Mouse (Mus musculus): ENCODE measurements at regions not wholly inside any gene's neighbourhood (a gene's known extent, or its start where the extent isn't known, plus 50 kb on each side); places are given as distances from the start of the nearest gene placed in this dataset.
"Not testable (repeated sequence)": the region's sequence is repeated elsewhere in the genome, so short reads cannot be mapped to it uniquely, and the experiment has no call there.

DNA sequence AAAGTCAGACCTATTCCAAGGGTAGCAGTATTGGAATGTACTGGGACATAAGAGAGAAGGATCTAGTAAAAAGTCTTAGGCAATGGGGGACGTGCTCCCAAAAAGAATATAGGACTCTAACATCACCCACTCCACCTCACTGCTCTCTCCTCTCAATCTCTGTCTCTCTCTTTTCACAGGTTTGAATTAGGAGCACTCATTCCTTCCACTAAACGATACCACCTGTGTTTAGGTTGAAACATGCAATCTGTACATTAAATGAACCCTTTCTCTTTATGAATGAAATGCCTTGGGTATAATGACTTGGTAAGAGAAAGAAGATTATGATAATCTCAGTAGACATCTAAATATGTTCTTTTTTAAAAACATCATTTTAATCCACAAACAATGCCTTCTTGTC is 129.4 kb downstream of the Zpld1 start:
- no peak for DNase-seq

DNA sequence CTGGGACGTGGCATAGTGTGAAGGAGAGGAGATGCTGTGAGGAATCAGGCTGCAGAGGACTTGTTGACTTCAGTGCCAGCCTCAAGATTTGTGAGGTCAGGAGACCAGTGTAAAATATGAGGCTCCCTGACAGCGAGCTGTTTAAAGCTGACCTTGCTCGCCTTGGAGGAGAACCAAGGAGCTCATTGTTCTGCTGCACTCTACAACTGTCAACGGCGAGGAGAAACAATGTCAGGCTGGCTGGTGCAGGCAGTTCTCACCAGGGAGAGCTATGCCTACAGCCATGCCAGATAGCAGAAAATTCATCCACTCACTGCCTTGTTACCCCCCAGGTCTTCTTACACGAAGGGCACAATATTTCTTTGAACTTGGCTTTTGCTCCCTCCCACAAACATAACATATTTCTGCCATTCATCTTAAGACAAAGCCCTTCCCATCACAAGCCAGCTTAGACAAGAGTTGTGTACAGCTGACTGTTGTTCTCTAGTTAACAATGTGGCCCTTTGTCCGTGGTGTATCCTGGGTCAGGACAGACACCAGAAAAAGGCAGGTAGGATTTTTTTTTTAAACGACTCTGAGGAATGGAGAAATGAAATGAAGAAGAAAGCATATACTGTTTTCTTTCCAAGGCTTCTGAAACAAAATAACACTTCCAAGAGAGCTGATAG is 131.5 kb downstream of the Zpld1 start:
- no peak for DNase-seq

DNA sequence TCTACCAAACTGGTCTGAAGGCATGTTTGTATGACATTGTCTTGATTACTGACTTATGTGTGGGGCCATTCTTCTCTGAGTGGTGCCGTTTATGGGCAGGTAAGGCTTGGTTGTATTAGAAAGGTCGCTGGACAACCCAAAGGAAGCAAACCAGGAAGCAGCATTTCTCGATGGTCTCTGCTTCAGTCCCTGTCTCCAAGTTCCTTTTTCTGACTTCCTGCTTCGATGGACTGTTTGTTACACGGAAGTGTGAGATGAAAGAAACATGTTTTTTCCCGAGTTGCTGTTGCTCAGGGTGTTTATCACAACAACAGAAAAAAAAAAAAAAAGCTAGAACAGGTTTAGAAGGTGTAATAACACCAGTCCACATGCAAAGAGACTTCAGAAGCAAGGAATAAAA is 134.9 kb downstream of the Zpld1 start:
- no peak for DNase-seq

DNA sequence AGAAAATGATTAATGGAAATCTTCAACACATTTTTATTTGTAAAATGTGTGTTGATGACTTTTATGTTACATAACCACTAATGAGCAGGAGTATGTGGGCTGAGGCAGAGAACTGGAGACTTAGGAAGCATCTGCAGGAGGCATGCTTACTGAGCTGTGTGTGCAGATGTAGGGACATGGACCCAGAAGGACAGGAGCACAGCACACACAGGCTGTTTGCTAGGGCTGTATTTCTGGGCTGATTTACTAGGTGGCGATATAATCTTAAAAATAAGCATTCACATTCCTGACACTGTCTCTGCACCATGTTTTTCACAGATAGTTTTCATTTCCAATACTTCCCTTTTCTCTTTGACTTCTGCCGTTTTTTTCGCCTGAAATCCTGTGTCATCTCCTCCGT is 146.1 kb downstream of the Zpld1 start:
- no peak for DNase-seq

DNA sequence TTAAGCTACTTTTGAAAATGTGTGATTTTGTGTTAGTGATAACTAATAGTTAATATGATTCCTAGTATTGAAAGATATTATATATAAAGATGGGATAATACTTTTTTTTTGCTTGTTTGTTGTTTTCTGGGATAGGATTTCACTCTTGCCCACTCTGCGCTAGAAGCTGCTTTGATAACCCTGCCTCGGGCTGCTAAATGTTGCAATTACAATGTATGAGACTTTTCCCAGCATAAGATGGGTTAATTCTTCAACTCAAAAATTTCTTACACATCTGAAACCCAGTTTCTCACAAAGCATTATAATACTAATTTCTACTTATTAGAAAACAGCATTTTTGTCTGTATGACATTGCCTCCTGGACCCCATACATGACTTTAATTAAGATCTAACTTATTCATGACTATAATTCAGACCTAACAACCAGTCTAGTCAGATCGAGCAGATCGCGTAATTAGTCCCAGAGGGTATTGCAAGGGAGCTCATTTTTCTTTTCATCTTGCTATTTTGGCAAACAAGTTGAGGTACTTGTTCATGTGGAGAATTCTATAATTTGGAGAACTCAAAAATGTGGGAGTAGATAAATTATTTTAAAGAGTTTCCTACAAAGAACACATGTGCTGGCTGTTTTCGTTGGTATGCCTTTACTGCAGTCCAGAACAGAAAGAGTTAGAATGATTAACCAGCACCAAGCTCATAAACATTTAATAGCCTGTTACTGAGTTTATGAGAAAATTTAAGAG is 155.2 kb downstream of the Zpld1 start:
- DNase-seq = no peak

DNA sequence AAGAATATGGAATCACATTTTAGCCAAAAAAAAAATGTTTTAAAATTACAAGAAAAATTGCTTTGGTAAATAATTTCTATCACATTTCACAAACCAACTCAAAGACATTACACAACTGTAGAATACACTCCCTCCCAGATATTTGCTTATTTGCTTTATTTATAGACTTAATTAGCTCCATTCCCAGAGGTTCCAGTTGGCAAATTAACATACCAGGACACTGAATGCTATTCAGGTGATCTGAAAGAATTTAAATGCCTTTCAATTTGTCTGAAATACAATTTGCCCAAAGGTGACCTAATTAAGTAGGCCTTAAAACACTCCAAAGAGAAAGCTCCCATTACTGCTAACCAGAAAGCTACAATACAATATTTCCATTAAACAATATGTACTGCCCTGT is 162.8 kb downstream of the Zpld1 start:
- DNase-seq = no peak

DNA sequence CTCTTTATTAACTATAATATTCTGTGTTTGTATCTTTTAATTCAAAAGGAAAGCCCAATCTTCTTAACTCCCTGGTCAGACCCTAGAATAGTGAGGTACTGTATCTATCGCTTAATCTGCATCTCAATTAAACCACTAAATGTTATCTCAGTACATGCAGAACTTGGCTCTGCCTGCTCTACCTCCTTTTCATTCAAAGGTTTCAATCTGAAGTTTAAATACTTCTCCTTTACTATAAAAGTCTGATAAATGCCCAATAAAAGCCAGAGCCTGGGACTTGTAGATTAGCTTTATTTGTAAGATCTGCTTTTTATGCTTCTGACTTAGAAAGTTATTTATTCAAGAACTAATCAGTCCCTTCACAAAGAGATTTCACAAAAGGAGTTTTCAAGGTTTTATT is 200.1 kb downstream of the Zpld1 start:
- DNase-seq = no peak

DNA sequence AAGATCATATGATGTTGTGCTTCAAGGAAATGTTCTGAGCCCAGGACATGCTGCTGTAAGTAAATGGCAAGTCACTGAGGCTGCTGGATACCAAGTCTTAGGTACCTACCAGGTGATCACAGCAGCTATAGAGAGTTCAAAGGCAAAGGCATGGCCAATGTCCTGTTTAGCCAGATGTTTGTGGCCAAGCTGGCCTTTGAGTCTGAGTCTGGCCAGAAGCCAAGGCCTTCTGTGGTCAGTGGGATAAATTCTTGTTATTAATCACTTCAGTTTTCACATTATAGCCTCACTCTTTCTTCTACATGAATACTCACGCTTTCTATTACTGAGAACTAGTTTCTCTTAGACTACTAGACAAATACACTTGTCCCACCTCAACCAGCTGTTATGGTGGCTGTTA is 210.3 kb downstream of the Zpld1 start:
- DNase-seq = no peak

DNA sequence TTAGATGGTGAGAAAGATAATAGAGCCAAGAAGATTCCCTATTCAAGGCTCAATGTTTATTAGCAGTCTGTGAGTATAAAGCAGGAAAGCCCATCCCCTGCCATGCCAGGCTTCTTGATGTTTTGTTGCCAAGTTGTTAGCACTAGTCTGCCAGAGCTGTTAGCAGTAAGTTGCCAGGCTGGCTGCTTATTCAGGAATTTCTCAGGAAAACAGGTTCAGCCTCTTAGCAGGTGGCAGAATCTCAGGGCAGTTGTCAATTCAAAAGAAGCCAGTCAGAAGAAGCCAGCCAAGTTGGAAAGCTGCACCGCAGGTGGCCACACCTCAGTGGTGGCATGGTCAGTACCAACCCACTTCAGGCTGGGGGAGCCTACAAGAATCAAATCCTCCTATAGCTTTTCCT is 221.6 kb downstream of the Zpld1 start:
- no peak for DNase-seq

DNA sequence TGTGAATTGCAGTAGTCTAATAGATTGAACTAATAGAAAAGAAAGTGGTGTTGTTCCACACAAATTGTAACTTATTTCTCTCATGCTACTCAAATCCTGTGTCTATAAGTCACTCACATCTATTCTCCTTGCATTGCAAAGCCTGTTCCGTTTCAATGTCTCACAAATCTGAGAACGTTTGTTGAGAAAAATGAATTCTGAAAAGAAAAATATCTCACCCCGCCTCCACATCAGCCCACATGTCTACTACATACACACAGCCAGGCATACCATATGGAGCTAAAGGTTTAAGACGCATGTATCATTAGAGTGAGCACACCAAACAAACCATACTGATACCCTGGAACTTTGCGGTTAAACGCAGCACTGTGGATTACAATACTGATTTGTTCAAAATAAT is 258.0 kb downstream of the Zpld1 start:
- DNase-seq = no peak

DNA sequence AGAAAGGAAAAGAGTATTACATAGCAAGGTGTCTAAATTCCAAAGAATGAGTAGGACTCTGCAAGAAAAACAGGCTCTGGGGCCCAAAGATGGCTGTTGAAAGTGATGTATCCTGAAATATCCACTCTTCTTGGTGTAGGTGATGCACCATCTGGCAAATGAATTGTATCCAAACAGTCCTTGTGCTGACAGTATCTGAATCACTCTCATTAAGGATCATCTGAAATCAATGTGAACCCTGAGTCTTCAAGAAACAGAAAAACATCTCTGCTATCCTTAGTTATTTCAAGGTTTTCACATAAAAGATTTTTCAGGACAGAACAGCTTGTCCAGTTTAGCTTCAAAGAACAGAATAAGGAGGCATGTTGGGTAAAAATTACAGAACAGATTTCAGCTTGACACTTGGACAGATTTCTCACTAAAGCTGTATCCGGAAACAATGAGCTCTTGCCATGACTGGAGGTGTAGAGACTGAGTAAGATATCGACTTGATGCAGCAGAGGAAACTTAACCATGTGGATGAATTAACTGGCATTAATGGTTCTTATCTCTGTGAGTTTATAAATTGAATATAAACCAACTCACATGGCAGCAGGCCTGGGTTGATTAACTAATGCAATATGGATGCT is 296.0 kb downstream of the Zpld1 start:
- no peak for DNase-seq

DNA sequence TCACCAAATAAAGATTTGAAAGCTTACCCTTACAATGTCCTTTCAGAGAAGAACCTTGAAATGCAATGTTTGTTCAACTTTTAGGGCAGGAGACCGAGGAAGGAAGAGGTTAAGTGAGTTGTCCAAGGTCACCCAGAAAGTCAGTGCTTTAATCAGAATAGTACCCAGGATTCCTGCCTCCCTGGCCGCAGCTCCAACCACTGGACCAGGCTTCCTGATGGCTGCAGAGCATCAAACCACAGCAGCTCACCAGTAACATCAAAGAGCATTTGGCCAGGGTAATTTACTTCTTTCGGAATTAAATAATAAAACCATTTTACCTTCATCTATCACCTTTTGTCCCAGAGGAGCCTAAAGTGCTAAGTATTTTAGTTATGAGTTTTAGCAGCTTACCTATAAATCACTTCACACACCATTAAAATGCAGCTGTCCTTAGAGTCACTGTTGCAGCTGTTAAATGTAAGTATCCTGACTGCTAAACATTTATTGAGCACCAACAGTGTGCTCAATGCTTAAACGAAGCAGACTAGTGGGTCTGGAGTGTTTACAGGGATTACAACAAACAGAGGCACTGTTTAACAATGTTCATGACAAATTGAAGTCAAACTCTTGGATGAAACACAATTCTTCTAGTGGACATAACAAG is 306.1 kb downstream of the Zpld1 start:
- no peak for DNase-seq

DNA sequence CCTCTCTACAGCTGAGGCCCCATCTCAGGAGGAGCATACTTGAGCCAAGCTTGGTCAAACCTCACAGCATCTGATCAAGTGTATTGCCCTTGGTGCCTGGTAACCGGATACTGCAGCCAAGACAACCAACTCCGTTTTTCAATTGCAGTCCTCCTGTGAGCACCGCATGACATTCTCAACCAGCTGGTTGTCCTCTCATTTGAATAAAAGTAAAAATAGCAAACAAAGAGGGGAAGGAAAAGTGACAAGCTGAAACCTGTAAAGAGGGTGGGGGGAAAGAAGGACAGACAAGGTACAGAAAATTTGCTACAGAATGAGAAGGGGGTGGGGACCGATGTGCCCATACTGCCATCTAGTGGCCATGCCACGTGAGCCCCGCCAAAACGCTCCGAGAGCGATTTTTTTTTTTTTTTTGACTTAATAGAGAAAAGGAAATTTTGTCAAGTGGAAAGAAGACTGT is 314.0 kb downstream of the Zpld1 start:
- peak in 1 of 2 experiments; percentile 2 for DNase-seq

DNA sequence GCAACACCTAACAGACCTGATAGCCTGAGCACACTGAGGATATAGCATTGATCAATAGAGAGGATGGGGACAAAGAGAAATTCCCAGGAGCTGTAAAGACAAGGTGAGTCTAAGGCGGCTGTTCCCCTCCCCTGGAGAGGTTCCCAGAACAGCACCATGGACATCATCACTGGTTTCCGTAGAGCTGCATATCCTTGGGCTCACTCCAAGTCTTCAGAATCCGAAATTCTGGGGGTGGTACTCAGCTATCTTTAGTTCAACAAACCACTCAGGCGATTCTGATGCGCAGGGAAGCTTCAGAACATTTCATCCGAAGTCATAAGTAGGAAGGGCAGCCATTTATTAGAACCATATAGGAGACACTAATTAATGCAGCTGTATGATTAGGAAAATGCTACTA is 327.4 kb downstream of the Zpld1 start:
- no peak for DNase-seq

DNA sequence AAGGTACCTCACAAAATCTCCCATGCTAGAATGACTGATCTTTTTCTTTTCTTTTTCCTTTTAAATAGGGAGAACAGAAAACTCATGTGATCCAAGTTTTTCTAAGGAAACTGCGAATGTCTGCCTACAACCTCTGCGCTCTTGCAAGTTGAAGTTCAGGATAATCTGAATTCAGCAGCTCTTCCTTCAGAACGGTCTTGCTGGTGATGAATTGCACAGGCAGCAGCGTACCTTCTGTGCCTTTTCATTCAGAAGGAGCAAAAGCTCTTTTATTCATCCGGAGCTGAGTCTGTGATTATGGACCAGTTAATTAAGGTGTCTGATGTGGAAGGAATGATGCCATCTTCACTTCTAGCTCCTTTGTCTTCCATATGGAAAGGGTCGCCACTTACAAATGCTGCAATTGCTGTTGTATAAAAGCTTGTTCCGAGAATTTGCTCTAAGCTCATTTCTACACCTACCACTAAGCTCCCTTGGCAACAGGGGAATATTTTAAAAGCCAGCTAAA is 353.9 kb downstream of the Zpld1 start:
- no peak for DNase-seq

DNA sequence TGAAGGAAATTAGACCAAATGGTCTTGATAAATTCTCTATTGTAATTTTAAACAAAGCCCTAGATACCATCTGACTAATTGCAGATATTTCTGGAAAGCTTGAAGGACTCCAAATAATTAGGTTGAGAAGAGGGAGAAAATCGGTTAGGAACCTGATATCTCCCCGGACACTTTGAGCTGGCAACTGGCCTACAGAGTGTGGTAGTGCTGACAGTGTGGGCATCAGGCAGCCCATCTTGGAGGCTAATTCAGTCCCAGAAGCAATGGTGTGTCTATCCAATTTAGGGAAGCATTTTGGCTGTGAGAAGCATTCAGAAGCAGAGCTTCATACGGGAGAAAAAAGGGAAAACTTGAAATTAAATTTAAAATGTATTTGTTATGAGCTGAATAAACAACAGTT is 369.5 kb downstream of the Zpld1 start:
- no peak for DNase-seq

DNA sequence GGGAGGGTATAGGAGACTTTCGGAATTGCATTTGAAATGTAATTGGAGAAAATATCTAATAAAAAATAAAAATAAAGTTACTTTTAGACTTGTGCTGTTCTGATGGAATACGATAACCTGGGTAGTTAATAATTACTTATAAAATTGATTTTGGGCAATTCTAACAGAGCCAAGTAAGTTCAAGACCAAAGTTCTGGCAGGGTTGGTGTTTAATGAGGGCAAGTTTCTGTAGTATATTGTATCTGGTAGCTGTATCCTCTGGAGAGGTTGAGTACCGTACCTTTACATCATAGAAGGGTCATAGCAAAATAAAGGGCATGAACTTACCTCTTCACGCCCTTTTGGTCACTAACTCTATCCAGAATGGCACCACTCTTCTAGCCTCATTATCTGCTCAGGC is 394.9 kb downstream of the Zpld1 start:
- DNase-seq = no peak

DNA sequence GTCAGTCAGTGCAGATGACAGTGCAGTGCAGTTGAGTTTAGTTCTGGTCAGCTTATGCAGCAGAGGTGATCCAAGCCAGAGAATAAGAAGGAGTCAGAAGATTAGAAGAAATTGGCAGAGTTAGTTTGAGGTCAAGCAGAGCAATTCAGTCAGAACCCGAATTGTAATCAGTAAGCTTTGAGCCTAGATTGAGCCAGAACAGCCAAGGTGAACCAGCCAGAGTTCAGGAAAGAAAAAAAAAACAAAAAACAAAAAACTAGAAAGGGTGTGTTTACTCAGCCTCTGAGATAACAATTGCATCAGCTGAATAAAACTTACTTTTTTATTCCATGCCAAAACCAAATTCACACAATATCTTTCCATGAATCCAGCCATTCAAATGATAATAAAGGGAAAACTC is 396.3 kb downstream of the Zpld1 start:
- DNase-seq = no peak

DNA sequence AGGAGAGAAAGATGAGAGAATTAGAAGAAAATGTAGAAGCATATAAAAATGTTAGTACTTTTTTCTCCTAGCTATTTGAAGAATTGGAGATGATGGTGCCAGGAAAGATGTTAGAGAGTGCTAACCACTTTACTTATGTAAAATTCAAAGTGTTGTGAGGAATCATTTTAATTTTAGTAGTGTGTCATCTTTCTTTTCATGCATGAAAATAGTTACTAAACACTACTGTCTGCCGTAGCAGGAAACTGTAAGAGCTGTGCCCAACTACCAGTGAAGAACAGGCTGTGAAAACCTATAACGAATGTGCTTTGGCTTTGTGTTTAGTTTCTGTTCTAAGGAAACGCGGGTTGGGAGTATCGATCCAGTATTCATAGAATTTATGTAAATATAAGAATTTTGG is 403.1 kb downstream of the Zpld1 start:
- DNase-seq = no peak

DNA sequence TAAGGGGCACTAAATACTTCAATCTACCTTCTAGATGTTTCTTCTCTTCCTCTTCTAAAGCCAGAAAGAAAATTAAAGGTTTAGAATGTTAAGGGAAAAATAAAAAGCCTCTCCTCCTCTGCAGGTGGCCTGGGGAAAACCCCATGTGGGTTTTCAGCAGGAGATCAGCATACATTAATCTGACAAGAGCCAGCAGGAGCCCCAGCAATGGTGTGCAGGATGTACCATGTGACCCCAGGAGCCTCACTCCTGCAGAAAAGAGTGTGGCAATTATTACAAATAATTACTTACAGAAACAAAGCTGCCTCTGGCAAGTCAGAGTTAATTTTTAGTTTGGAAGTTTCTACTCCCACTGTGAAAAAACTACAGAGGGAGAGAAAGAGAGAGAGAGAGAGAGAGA is 440.4 kb downstream of the Zpld1 start:
- no peak for DNase-seq

DNA sequence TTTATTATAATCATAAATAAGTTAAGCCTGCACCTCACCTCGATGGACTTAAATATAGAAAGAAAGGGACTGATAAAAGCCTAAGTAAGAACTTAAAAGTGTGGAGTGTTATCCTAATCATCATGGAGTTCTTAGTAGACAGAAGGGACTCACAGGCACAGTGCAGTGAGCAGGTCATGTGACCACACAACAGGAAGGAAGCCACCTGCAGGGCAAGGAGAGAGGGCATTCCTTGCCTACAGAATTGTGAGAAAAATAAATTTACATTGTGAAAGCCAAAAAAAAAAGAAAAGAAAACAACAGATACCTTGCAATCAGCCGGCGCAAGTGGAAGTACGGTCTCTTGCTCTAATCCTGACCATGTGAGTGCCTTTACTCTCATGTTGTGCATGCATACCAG is 454.8 kb downstream of the Zpld1 start:
- DNase-seq = not testable (repeated sequence)

Measured in thymus, postnatal 36 days (tissue).